In the genomic region with DNA sequence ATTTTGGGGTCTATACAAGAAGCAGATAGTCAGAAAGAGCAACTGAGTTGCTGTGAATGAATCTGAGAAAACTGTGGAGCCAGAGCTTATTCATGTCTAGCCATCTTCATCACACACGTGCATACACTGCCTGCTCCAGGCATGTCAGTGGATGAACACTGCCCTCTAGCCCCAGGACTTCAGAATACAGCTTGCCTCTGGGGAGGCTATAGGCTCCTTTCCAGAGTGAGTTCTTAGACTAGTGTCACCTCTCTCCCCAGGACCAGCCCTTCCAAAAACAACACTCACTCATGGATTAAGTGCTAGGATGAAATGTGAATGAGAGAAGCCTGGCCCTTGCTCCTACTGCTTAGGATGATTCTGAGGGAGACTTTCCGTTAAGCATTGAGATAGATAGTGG, we compare ENCODE assay signal across 8 mouse cellular contexts.
DNase-seq lines count a peak whose midpoint lies in the region; ATAC-seq and TF ChIP-seq lines count a peak whose summit lies in the region.

No protein-coding gene starts in this region.

- H3K9me3 ChIP-seq in heart, embryonic 11.5 days (replicated peaks; ENCODE audit: control insufficient read depth, low read length), result no peaks in the 10 kb centered on the region
- H3K9me3 ChIP-seq in kidney, embryonic 16.5 days (ENCODE audit: low read length), result no peaks in the 10 kb centered on the region
- no peaks in the 10 kb centered on the region for H3K9me3 ChIP-seq in stomach, postnatal 0 days (ENCODE audit: control insufficient read depth, low read length)

- no peaks in the 10 kb centered on the region for H3K27me3 ChIP-seq in heart, embryonic 11.5 days (ENCODE audit: control insufficient read depth, insufficient read depth, low read length)
- no peaks in the 10 kb centered on the region for H3K27me3 ChIP-seq in kidney, embryonic 16.5 days (ENCODE audit: insufficient read depth, low read length)
- H3K27me3 ChIP-seq in stomach, postnatal 0 days (ENCODE audit: control insufficient read depth, insufficient read depth, low read length), result no peaks in the 10 kb centered on the region

- peaks cover 3% of the 10 kb centered on the region; the same call in 1 of the 2 replicates for H3K36me3 ChIP-seq in heart, embryonic 11.5 days (ENCODE audit: control insufficient read depth, insufficient read depth, low read length)
- H3K36me3 ChIP-seq in kidney, embryonic 16.5 days (ENCODE audit: insufficient read depth, low read length), result no peaks in the 10 kb centered on the region
- peaks cover 6% of the 10 kb centered on the region for H3K36me3 ChIP-seq in stomach, postnatal 0 days (ENCODE audit: control insufficient read depth, insufficient read depth, low read length)

- peak; percentile 74 for ATAC-seq in erythroblast, adult 5-6 weeks (replicated peaks; ENCODE audit: low FRiP score, poor library complexity, severe bottlenecking)
- peak; percentile 75; the same call in 1 of the 2 replicates for ATAC-seq in heart, embryonic 11.5 days (replicated peaks; ENCODE audit: insufficient number of reproducible peaks, low FRiP score, low TSS enrichment)
- peak; percentile 92 for ATAC-seq in kidney, embryonic 16.5 days (ENCODE audit: low FRiP score, low TSS enrichment)
- ATAC-seq in stomach, postnatal 0 days (ENCODE audit: low FRiP score, low TSS enrichment), result no peak

- no peak overlapping the region for H3K4me2 ChIP-seq in heart, embryonic 11.5 days
- H3K4me2 ChIP-seq in kidney, embryonic 16.5 days (replicated peaks; ENCODE audit: low read depth, low read length), result no peak overlapping the region
- no peak overlapping the region for H3K4me2 ChIP-seq in stomach, postnatal 0 days (replicated peaks; ENCODE audit: low read depth)

- no peak overlapping the region for H3K27ac ChIP-seq in heart, embryonic 11.5 days (ENCODE audit: low read depth, low read length)
- H3K27ac ChIP-seq in kidney, embryonic 16.5 days (ENCODE audit: low read length), result no peak overlapping the region
- H3K27ac ChIP-seq in stomach, postnatal 0 days (replicated peaks), result no peak overlapping the region

- 35% methylated on average over 2 of the region's 2 CpGs for WGBS in heart, embryonic 11.5 days (ENCODE audit: insufficient replicate concordance)
- 33% methylated on average over 2 of the region's 2 CpGs for WGBS in kidney, embryonic 16.5 days
- WGBS in stomach, postnatal 0 days, result 33% methylated on average over 2 of the region's 2 CpGs

- peak; percentile 67 for DNase-seq in 416B (ENCODE audit: low read depth)
- peak; percentile 90 for DNase-seq in brain, adult 2 months (ENCODE audit: low read depth, low spot score)
- DNase-seq in liver, result peak; percentile 79
- DNase-seq in neural tube, embryonic 10.5 days (ENCODE audit: extremely low spot score, low spot score), result peak; percentile 63
- DNase-seq in stomach, postnatal 0 days (ENCODE audit: low spot score), result peak; percentile 70

- peaks cover 11% of the 10 kb centered on the region for H3K4me1 ChIP-seq in heart, embryonic 11.5 days (ENCODE audit: control insufficient read depth, insufficient read depth, low read length)
- no peaks in the 10 kb centered on the region for H3K4me1 ChIP-seq in kidney, embryonic 16.5 days (ENCODE audit: insufficient read depth, low read length)
- no peaks in the 10 kb centered on the region for H3K4me1 ChIP-seq in stomach, postnatal 0 days (replicated peaks; ENCODE audit: control insufficient read depth, insufficient read depth)

- no peak overlapping the region for H3K4me3 ChIP-seq in heart, embryonic 11.5 days (ENCODE audit: low read depth, low read length)
- no peak overlapping the region for H3K4me3 ChIP-seq in kidney, embryonic 16.5 days (ENCODE audit: low read length)
- no peak overlapping the region for H3K4me3 ChIP-seq in stomach, postnatal 0 days (ENCODE audit: low read depth, low read length)

- no peak overlapping the region for H3K9ac ChIP-seq in heart, embryonic 11.5 days (ENCODE audit: low read depth, low read length)
- H3K9ac ChIP-seq in kidney, embryonic 16.5 days (replicated peaks; ENCODE audit: low read length), result no peak overlapping the region
- H3K9ac ChIP-seq in stomach, postnatal 0 days (ENCODE audit: low read length), result no peak overlapping the region

- peak; percentile 92 for TF ChIP-seq CTCF in stomach, postnatal 0 days (IDR thresholded peaks at IDR 0.05; ENCODE audit: low read depth)

- TF ChIP-seq EP300 in stomach, postnatal 0 days (optimal IDR thresholded peaks at IDR 0.05), result no peak
